Mouse (Mus musculus) liver, embryonic 14.5 days (tissue): ENCODE measurements around the gene RPS10-NUDT3.

Experiments used
- CTCF ChIP-seq: IDR thresholded peaks from 2 replicates; pipeline ENCODE4 v1.5.1; 2016; ENCODE audit warnings: antibody characterized with exemption, low read depth, control low read depth
- EP300 ChIP-seq: IDR thresholded peaks from 2 replicates; pipeline ENCODE4 v1.6.1; 2016; ENCODE audit warnings: antibody characterized with exemption, low read depth

GRCm38 (mm10) chr17:27628376-27628775, 6.6 kb downstream of the RPS10-NUDT3 start:
- TF ChIP-seq CTCF (no peak), EP300 (no peak)
